ENCODE assay signal across 8 mouse cellular contexts in the genomic region with DNA sequence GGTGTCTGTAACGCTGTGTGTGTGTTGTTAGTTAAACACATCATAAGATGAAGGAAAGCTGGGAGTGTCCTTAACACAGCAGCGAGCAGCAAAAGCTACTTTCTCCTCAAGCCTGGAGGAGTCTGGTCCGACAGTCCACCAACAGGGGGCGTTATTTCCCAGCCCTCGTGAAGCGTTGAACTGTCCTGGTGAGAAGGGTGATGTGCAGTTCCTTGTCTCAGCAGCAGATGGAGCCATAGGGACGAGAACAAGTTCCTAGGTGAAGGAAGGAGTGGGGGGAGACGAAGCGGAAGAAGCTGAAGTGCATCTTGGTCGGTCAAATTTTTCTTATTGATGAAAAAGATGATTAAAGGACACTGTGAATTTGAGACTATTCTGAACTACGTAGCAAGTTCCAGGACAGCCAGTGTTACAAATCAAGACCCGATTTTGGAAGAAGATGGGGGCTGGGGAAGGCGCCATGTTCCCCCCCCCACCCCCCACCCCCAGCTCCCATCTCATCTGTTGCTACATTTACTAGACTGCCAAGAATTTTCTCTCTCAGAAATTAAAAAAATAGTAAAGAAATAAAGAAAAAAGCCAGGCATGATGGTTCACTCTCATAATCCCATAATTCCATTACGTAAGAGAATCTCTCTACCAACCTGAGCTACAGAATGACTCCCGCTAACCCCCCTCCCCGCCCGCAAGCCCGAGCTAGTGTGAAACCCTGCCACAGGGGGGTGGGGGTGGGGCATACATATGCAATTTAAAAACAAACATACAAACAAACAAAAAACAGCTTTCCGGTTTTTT. TPM values are rescaled to one million over a fixed set of nuclear protein-coding genes. Genes with fewer than 3 reads are reported as not detected.
DNase-seq lines count a peak whose midpoint lies in the region; ATAC-seq and TF ChIP-seq lines count a peak whose summit lies in the region.

No protein-coding gene starts in this region.

- peak; percentile 96 for DNase-seq in adipocyte (ENCODE audit: low spot score)
- DNase-seq in embryo, embryonic 10 days (ENCODE audit: low spot score), result peak; percentile 99
- peak; percentile 92 for DNase-seq in gastrocnemius, postnatal 10 days
- peak; percentile 99 for DNase-seq in hindlimb bud, embryonic 11.5 days (ENCODE audit: extremely low spot score, low read depth, low spot score)
- peak; percentile 96 to 98 for DNase-seq in left cerebral cortex, adult 2 months (ENCODE audit: extremely low spot score in 1 of 2, low spot score in 2 of 2)
- DNase-seq in right cerebral cortex, adult 18-20 months, result peak; percentile 97
- DNase-seq in urinary bladder, adult 2 months (ENCODE audit: low spot score), result peak; percentile 62

- ATAC-seq in megakaryocyte, adult 5-6 weeks (ENCODE audit: poor library complexity, severe bottlenecking), result peak; percentile 99

- peak overlapping the region; percentile 79 for H3K27ac ChIP-seq in left cerebral cortex, adult 2 months

- peak; percentile 99 for TF ChIP-seq CTCF in left cerebral cortex, adult 2 months (IDR thresholded peaks at IDR 0.05)

- H3K4me3 ChIP-seq in left cerebral cortex, adult 2 months, result peak overlapping the region; percentile 50

- intact Hi-C loops in left cerebral cortex, adult 2 months (cut with DNase I), result loop anchor here (1.0 to 5.0 kb wide), 3 partner anchors 51 to 203 kb away; a partner anchor contains a TSS

RNA-seq across cellular contexts. Expression of a gene that starts 37.7 kb away (rescaled TPM):
- not detected for total RNA-seq in gastrocnemius, postnatal 10 days (2021)
- total RNA-seq in left cerebral cortex, adult 2 months (2021), result not detected
- not detected in 2 replicates for total RNA-seq in megakaryocyte, adult 5-6 weeks (2015)
- total RNA-seq in megakaryocyte, adult 5-6 weeks (2017), result not detected in 2 replicates
- polyA plus RNA-seq in urinary bladder, adult 2 months (2012; rRNA removed), result 0.07 and 0.12 TPM in 2 replicates

RNA-seq across cellular contexts. Expression of a gene that starts 43.4 kb away (rescaled TPM):
- not detected for total RNA-seq in gastrocnemius, postnatal 10 days (2021)
- not detected for total RNA-seq in left cerebral cortex, adult 2 months (2021)
- not detected in 2 replicates for total RNA-seq in megakaryocyte, adult 5-6 weeks (2015)
- total RNA-seq in megakaryocyte, adult 5-6 weeks (2017), result not detected in 2 replicates
- polyA plus RNA-seq in urinary bladder, adult 2 months (2012; rRNA removed), result 0.27 and 0.29 TPM in 2 replicates

RNA-seq across cellular contexts. Expression of a gene that starts 59.7 kb away (rescaled TPM):
- not detected for total RNA-seq in gastrocnemius, postnatal 10 days (2021)
- total RNA-seq in left cerebral cortex, adult 2 months (2021), result not detected
- 0.62 and 1.7 TPM in 2 replicates for total RNA-seq in megakaryocyte, adult 5-6 weeks (2015)
- 0.40 TPM in 1 of 2 replicates, not detected in the other for total RNA-seq in megakaryocyte, adult 5-6 weeks (2017)
- 0.04 TPM in 1 of 2 replicates, not detected in the other for polyA plus RNA-seq in urinary bladder, adult 2 months (2012; rRNA removed)

Comparison
In these comparisons a context has a peak if more than half of its experiments do, and no peak if none do; other contexts are left out.
1. Peak in every context shown above with its lines: DNase-seq, ATAC-seq, H3K4me3 ChIP-seq and H3K27ac ChIP-seq.